Mouse (Mus musculus) erythroblast, embryonic 14.5 days (primary cell): ENCODE measurements around the gene Ilkap. TPM values are rescaled to one million over a fixed set of nuclear protein-coding genes. Genes with fewer than 3 reads are reported as not detected.

Experiments used
- H3K27me3 ChIP-seq: 2 replicates; pipeline ENCODE4 v1.6.1; 2012; ENCODE audit warnings: inconsistent platforms; ENCODE audit not compliant: control insufficient read depth
- H3K36me3 ChIP-seq: 2 replicates; pipeline ENCODE4 v1.6.1; 2012; ENCODE audit warnings: mild to moderate bottlenecking, inconsistent platforms; ENCODE audit not compliant: control insufficient read depth
- H3K4me1 ChIP-seq: 2 replicates; pipeline ENCODE4 v1.6.1; 2012; ENCODE audit warnings: inconsistent platforms; ENCODE audit not compliant: control insufficient read depth
- H3K4me3 ChIP-seq: replicated peaks from 2 replicates; pipeline ENCODE3; 2012; ENCODE audit warnings: moderate library complexity, mild to moderate bottlenecking, inconsistent platforms
- H3K9me3 ChIP-seq: 2 replicates; pipeline ENCODE4 v1.6.1; 2012; ENCODE audit warnings: low read length, inconsistent platforms, mixed read lengths; ENCODE audit not compliant: control insufficient read depth
- GATA1 ChIP-seq: IDR thresholded peaks from 2 replicates; pipeline ENCODE4 v1.6.1; 2012; ENCODE audit warnings: low read length, inconsistent platforms, mixed read lengths
- TAL1 ChIP-seq: IDR thresholded peaks from 3 replicates; pipeline ENCODE4 v1.6.1; 2012; ENCODE audit warnings: low read length, inconsistent platforms, mixed read lengths
- polyA plus RNA-seq: library from polyadenylated mRNA; stranded (reverse); fragments of >175 nt; gene quantifications from 2 replicates; pipeline ENCODE4 v1.2.3, GENCODE M21; 2012

The Ilkap gene
- polyA plus RNA-seq, 1 experiment = 6.5 TPM

DNA sequence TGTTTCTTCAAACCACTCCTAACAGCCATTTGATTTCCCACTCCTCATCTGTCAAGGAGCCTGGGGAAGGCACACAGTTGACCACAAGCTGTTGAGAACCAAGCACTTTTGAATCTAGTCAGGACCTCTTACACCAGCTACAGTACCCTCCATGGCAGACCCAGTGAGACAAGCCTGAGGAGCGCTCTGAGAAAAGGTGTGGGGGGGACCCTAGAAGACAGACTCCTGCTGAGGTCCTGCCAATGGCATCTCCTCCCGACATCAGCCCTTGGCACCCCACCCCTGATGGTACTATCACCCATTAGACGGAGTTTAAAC lies 38.4 kb upstream of the Ilkap start:
- TF ChIP-seq TAL1 = no peak
- no peak for TF ChIP-seq GATA1
- H3K4me1 ChIP-seq = no peaks in the 10 kb centered on the region; the same call in 1 of the 2 replicates
- peaks cover 36% of the 10 kb centered on the region for H3K36me3 ChIP-seq

DNA sequence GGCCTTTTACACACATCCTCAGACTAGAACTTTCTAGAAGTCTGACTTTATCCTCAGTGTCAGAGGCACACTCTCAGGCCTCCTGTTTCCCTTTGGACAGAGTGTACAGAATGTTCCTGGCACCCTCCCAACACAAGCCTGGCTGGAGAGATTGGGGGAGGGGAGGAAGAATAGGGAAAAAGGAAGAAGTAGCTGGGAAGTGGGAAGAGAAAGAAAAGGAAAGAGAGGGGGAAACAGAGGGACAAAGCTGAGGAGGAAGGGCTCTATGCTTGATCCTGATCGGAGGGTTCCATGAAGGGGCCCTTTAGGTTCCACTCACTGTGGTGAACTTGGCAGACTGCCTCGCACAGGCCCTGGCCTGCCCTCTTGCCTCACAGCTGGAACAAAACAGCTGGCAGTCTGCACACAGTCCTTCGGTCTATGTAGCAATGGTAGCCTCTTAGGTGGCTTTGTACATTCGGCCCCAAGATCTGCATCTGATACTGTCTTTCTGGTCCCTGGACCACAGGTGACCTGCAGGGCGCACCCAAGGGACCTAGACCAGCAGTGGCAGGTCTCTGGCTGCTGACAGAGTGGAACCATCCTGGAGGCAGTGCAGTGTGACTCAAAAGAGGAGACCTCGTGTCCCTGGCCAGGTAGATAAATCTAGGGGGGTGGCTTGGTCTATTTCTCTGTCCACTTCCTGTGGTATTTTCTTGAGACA lies 37.9 kb upstream of the Ilkap start:
- no peaks in the 10 kb centered on the region; the same call in 1 of the 2 replicates for H3K4me1 ChIP-seq
- no peaks in the 10 kb centered on the region for H3K9me3 ChIP-seq
- no peak overlapping the region for H3K4me3 ChIP-seq
- H3K27me3 ChIP-seq = no peaks in the 10 kb centered on the region
- H3K36me3 ChIP-seq = peaks cover 34% of the 10 kb centered on the region
- no peak for TF ChIP-seq GATA1
- no peak for TF ChIP-seq TAL1

More for the DNA sequence above, 38.4 kb upstream of the Ilkap start:
- Histone ChIP-seq H3K9me3 (no peaks in the 10 kb centered on the region), H3K27me3 (no peaks in the 10 kb centered on the region), H3K4me3 (no peak overlapping the region)

DNA sequence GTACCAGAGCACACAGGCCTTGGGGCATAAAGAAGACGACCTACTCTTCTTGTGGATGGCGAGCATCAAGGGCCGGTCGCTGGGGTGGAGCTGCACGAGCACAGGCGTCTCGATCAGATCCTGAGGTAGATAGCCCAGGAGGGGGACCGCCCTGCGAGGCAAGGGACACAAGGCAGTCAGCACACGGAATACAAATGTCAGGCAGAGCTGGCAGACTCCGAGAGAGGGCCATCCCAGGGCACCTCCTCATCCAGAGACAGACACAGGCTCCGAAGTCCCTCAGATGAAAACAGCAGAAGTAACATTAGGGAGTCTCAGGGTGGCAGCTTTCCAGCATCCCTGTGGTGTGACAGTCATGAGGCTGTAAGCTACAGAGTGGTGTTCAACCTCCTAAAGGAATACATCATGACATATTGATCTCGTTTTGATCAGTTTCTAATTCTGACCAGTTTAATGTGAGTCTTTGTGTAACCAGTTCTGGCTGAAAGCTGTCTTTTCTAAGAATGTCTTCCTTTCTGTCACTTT lies 37.1 kb upstream of the Ilkap start:
- Histone ChIP-seq H3K27me3 (no peaks in the 10 kb centered on the region), H3K36me3 (peaks cover 36% of the 10 kb centered on the region), H3K4me3 (no peak overlapping the region), H3K9me3 (no peaks in the 10 kb centered on the region), H3K4me1 (no peaks in the 10 kb centered on the region; the same call in 1 of the 2 replicates)
- TF ChIP-seq GATA1 (no peak), TAL1 (no peak)

DNA sequence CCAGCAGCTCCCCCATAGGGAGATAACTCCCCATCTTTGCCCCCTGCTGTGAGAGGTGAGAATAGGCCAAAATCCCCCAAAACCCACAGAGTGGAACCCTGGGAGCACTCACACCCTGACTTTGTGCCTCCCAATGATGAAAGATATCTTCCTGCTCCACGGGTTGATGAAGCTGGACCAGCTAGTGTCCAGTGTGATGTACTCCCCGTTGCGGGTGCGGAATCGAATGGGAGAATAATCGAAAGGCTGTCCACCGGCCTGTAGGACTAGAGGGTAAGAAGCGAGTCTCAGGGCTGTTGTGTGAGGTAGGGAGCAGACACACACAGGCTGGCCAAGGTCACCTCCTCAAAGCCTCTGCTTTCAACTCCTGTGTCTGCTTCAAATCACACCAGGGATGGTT lies 36.3 kb upstream of the Ilkap start:
- peaks cover 34% of the 10 kb centered on the region for H3K36me3 ChIP-seq
- no peaks in the 10 kb centered on the region; the same call in 1 of the 2 replicates for H3K4me1 ChIP-seq
- H3K9me3 ChIP-seq = no peaks in the 10 kb centered on the region
- no peak overlapping the region for H3K4me3 ChIP-seq
- no peak for TF ChIP-seq GATA1
- no peak for TF ChIP-seq TAL1
- H3K27me3 ChIP-seq = no peaks in the 10 kb centered on the region

DNA sequence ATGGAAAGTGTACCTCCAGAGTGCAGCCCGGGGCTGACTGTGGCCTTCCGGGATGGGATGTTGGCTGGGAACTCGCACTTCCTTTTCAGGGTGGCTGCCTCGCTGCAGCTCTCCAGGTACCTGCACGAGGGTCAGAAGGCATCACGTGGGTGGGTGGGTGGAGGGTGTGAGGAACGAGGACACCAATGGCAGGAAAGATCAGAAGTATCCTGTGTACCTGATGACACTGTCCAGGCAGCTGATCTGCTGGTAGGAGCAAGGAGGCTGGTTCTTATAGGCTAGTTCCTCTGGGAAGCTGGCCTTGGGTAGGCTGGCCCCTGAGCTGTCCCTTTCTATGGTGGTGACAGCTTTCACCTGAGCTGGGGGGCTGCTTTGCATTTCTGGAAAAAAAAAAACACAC lies 32.1 kb upstream of the Ilkap start:
- TF ChIP-seq GATA1 (no peak), TAL1 (no peak)
- H3K4me1 ChIP-seq = no peaks in the 10 kb centered on the region
- no peaks in the 10 kb centered on the region for H3K9me3 ChIP-seq
- no peaks in the 10 kb centered on the region for H3K27me3 ChIP-seq
- peaks cover 52% of the 10 kb centered on the region; the same call in 1 of the 2 replicates for H3K36me3 ChIP-seq
- H3K4me3 ChIP-seq = no peak overlapping the region

DNA sequence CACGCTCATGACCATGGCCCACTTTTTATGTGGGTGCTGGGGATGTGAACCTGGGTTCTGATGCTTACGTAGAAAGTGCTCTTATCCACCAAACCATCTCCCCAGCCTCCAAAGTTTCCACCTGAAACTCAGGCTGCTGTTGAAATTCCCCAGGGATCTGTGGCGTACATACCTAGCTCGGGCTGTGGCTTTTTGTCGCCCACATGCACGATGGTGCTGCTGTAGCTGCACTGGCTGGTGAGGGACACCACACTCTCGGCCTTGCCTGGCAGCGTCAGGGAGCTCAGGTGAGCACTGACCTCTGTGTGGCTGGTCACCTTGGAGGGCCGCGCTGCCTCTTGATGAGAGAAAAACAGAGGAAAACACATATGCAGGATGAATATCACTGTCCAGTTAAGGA lies 30.6 kb upstream of the Ilkap start:
- Histone ChIP-seq H3K9me3 (no peaks in the 10 kb centered on the region), H3K4me3 (no peak overlapping the region), H3K27me3 (no peaks in the 10 kb centered on the region), H3K36me3 (peaks cover 39% of the 10 kb centered on the region; the same call in 1 of the 2 replicates), H3K4me1 (no peaks in the 10 kb centered on the region)
- TF ChIP-seq GATA1 (no peak), TAL1 (no peak)

DNA sequence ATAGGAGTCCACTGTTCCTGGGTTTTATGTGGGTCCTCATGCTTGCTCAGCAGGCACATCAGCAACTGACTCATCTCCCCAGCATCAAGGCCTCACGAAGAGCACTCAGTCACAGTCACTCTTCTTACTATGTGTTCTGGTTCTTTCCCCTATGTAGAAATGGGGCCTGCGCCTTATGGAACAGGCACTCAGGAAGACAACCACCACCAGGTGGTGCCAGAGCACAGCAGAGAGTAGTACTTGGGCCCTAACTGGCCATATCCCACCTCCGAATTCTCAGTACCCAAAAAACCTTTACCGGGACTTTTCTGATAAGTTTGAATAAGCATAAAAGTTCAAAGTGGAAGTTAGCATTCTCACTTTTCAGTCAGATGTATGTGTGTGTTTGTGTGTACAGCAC lies 30.0 kb upstream of the Ilkap start:
- Histone ChIP-seq H3K27me3 (no peaks in the 10 kb centered on the region), H3K4me1 (no peaks in the 10 kb centered on the region), H3K36me3 (peaks cover 44% of the 10 kb centered on the region), H3K4me3 (no peak overlapping the region), H3K9me3 (no peaks in the 10 kb centered on the region)
- no peak for TF ChIP-seq TAL1
- no peak for TF ChIP-seq GATA1

DNA sequence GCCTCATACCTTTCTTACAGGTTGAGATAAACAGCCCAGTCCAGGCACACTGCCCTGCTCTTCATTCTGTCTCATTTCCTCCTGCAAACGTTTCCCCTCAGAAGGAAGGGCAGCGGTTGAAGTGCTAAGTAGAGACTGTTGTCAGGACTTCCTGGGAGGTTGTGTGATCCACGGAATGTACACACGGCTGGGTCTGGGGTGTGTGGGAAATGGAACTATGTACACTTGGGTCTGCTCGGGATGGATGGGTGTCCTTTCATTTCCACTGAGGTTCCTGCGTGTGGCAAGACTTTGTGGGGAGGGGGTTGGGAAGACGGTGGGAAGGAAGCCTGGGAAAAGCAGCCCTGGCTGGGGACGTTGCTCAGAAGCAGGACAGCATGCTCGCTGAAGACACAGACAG lies 27.8 kb upstream of the Ilkap start:
- Histone ChIP-seq H3K27me3 (no peaks in the 10 kb centered on the region), H3K9me3 (no peaks in the 10 kb centered on the region), H3K4me1 (no peaks in the 10 kb centered on the region), H3K36me3 (peaks cover 37% of the 10 kb centered on the region), H3K4me3 (no peak overlapping the region)
- TF ChIP-seq TAL1 (no peak), GATA1 (no peak)

DNA sequence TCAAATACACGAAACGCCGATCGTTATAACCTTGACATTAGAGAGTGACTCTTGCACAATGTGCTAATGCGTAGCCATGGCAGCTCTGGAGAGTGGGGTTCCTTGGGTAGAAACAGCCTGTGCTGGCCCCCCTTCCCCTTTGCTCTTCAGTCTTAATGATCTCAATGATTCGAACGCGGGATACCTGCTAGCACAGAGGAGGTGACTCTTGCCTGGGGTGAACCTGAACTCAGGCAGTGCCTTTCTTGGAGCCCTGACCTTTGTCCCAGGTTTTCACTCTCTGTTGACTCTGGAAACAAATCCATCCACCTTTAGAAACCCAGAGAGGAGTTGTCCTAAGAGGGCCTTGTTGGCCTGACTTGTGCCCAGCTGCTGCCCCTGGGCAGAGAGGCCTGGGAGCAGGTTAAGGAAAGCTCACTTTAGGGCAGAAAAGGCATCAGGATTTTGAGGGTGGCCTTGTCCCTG lies 22.0 kb upstream of the Ilkap start:
- Histone ChIP-seq H3K4me3 (no peak overlapping the region), H3K27me3 (no peaks in the 10 kb centered on the region), H3K4me1 (no peaks in the 10 kb centered on the region), H3K36me3 (peaks cover 23% of the 10 kb centered on the region), H3K9me3 (no peaks in the 10 kb centered on the region)
- TF ChIP-seq TAL1 (no peak), GATA1 (no peak)
